ENCODE assay signal across 21 mouse cellular contexts in the genomic region with DNA sequence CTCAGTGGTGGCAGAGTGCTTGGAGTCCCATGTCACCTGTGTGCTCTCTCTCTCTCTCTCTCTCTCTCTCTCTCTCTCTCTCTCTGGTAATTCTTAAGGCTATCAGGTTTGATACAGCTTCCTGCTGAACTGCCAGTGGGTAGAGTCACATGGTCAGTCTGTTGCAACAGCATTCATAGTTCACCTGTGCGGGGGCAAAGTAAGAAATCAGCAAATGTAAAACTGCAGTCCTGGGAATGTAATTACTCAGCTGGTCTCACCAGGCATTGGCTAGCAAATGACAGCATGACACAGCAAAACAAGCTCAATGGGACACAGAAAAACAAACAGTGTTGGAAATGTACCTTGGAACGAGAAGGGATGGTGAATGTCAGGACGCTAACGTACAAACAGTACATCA.
DNase-seq lines count a peak whose midpoint lies in the region; ATAC-seq and TF ChIP-seq lines count a peak whose summit lies in the region.
"Had no signal": no experiment of that assay in that cellular context is flagged by ENCODE, and none has a peak within 500 bp of the region (broad histone marks: within the 10 kb centered on the region; RNA-seq: fewer than 3 reads in every experiment).

No protein-coding gene starts in this region.

- no peak overlapping the region for H3K9ac ChIP-seq in kidney, postnatal 0 days (ENCODE audit: low read depth, low read length)
- no peak overlapping the region for H3K9ac ChIP-seq in liver, adult 2 months (ENCODE audit: low read depth, low read length)
- H3K9ac ChIP-seq in liver, embryonic 11.5 days (ENCODE audit: low read depth, low read length) = no peak overlapping the region
- no peak overlapping the region for H3K9ac ChIP-seq in intestine, embryonic 16.5 days (ENCODE audit: low read depth, low read length)
- H3K9ac ChIP-seq in liver, postnatal 0 days (replicated peaks) = no peak overlapping the region
- H3K9ac ChIP-seq: embryonic facial prominence, embryonic 13.5 days; forebrain, embryonic 13.5 days; forebrain, postnatal 0 days had no signal

- peak; percentile 14 for DNase-seq in kidney, postnatal 0 days (ENCODE audit: low spot score)
- no peak for DNase-seq in kidney, adult 18-20 months
- DNase-seq in liver, adult 2 months (ENCODE audit: extremely low read depth, low read depth, low spot score) = peak; percentile 83
- DNase-seq in liver, embryonic 11.5 days (ENCODE audit: low spot score) = no peak
- peak; percentile 30 for DNase-seq in liver, postnatal 0 days
- DNase-seq in thymus, adult 2 months = no peak
- DNase-seq: adrenal gland, postnatal 14 days; cerebellum, adult 18-20 months; cerebellum, adult 9-11 months; cerebellum, postnatal 36 days; forebrain, postnatal 0 days; gastrocnemius, postnatal 14 days; heart, adult 2 months had no signal

- H3K4me1 ChIP-seq in kidney, postnatal 0 days (replicated peaks; ENCODE audit: insufficient read depth, low read length) = no peaks in the 10 kb centered on the region
- H3K4me1 ChIP-seq in liver, adult 2 months (ENCODE audit: control insufficient read depth, insufficient read depth, low read length) = peaks cover 5% of the 10 kb centered on the region
- no peaks in the 10 kb centered on the region for H3K4me1 ChIP-seq in liver, embryonic 11.5 days (replicated peaks; ENCODE audit: control insufficient read depth, insufficient read depth, low read length)
- no peaks in the 10 kb centered on the region for H3K4me1 ChIP-seq in intestine, embryonic 16.5 days (ENCODE audit: control insufficient read depth, insufficient read depth, low read length)
- no peaks in the 10 kb centered on the region for H3K4me1 ChIP-seq in liver, postnatal 0 days (ENCODE audit: insufficient read depth)
- H3K4me1 ChIP-seq in thymus, adult 2 months (replicated peaks; ENCODE audit: control insufficient read depth, insufficient read depth, low read length) = no peaks in the 10 kb centered on the region
- H3K4me1 ChIP-seq: embryonic facial prominence, embryonic 13.5 days; forebrain, embryonic 13.5 days; hindbrain, embryonic 10.5 days had no signal

- H3K4me2 ChIP-seq in kidney, postnatal 0 days (ENCODE audit: low read length) = no peak overlapping the region
- H3K4me2 ChIP-seq in liver, embryonic 11.5 days = no peak overlapping the region
- no peak overlapping the region for H3K4me2 ChIP-seq in intestine, embryonic 16.5 days (ENCODE audit: low read depth, low read length)
- no peak overlapping the region for H3K4me2 ChIP-seq in liver, postnatal 0 days (ENCODE audit: low read depth, low read length)
- H3K4me2 ChIP-seq: embryonic facial prominence, embryonic 13.5 days; forebrain, embryonic 13.5 days; heart, embryonic 11.5 days had no signal

- ATAC-seq in kidney, postnatal 0 days (replicated peaks; ENCODE audit: low FRiP score, low read depth) = peak; percentile 77
- no peak for ATAC-seq in liver, embryonic 11.5 days (replicated peaks; ENCODE audit: low FRiP score)
- peak; percentile 97 for ATAC-seq in intestine, embryonic 16.5 days
- ATAC-seq in liver, postnatal 0 days = peak; percentile 96
- ATAC-seq: activated CD4-positive, CD25-positive, alpha-beta regulatory T cell, adult 4 months; forebrain, embryonic 13.5 days; forebrain, postnatal 0 days; Patski had no signal

- no peaks in the 10 kb centered on the region for H3K9me3 ChIP-seq in kidney, postnatal 0 days (replicated peaks; ENCODE audit: low read length)
- H3K9me3 ChIP-seq in liver, embryonic 11.5 days (ENCODE audit: control insufficient read depth, low read length) = no peaks in the 10 kb centered on the region
- H3K9me3 ChIP-seq in intestine, embryonic 16.5 days (ENCODE audit: control insufficient read depth, low read length) = no peaks in the 10 kb centered on the region
- H3K9me3 ChIP-seq in liver, postnatal 0 days (ENCODE audit: low read length) = no peaks in the 10 kb centered on the region
- H3K9me3 ChIP-seq: embryonic facial prominence, embryonic 13.5 days; forebrain, embryonic 13.5 days; hindbrain, embryonic 10.5 days had no signal

- H3K79me2 ChIP-seq in liver, adult 2 months (ENCODE audit: control insufficient read depth, insufficient read depth, low read length) = no peaks in the 10 kb centered on the region

- TF ChIP-seq CTCF in kidney, postnatal 0 days (IDR thresholded peaks at IDR 0.05; ENCODE audit: low read depth) = no peak
- no peak for TF ChIP-seq CTCF in liver, adult 2 months (IDR thresholded peaks at IDR 0.05; ENCODE audit: low read depth, low read length)
- no peak for TF ChIP-seq CTCF in liver, postnatal 0 days (IDR thresholded peaks at IDR 0.05; ENCODE audit: low read depth)
- TF ChIP-seq CTCF in thymus, adult 2 months (IDR thresholded peaks at IDR 0.05; ENCODE audit: borderline replicate concordance, control insufficient read depth, extremely low read depth, insufficient read depth, low read length, poor library complexity) = no peak

- no peak overlapping the region for H3K4me3 ChIP-seq in kidney, postnatal 0 days (replicated peaks; ENCODE audit: low read depth, low read length)
- H3K4me3 ChIP-seq in liver, adult 2 months (ENCODE audit: insufficient read depth, low read depth, low read length) = no peak overlapping the region
- H3K4me3 ChIP-seq in liver, embryonic 11.5 days (ENCODE audit: low read depth, low read length) = no peak overlapping the region
- no peak overlapping the region for H3K4me3 ChIP-seq in intestine, embryonic 16.5 days (ENCODE audit: low read length)
- H3K4me3 ChIP-seq in liver, postnatal 0 days (ENCODE audit: low read depth, low read length) = no peak overlapping the region
- H3K4me3 ChIP-seq in thymus, adult 2 months (ENCODE audit: control insufficient read depth, insufficient read depth, low read length) = no peak overlapping the region
- H3K4me3 ChIP-seq: embryonic facial prominence, embryonic 13.5 days; forebrain, embryonic 13.5 days; heart, adult 2 months; hindbrain, embryonic 10.5 days had no signal

- TF ChIP-seq EP300 in liver, postnatal 0 days (IDR thresholded peaks at IDR 0.05; ENCODE audit: low read depth) = no peak

- no peaks in the 10 kb centered on the region for H3K36me3 ChIP-seq in kidney, postnatal 0 days (ENCODE audit: insufficient read depth, low read length)
- H3K36me3 ChIP-seq in liver, adult 2 months (ENCODE audit: control insufficient read depth, insufficient read depth, low read length) = no peaks in the 10 kb centered on the region
- no peaks in the 10 kb centered on the region for H3K36me3 ChIP-seq in liver, embryonic 11.5 days (ENCODE audit: control insufficient read depth, insufficient read depth, low read length)
- H3K36me3 ChIP-seq in intestine, embryonic 16.5 days (ENCODE audit: control insufficient read depth, insufficient read depth, low read length) = no peaks in the 10 kb centered on the region
- H3K36me3 ChIP-seq in liver, postnatal 0 days (replicated peaks; ENCODE audit: insufficient read depth, low read length) = no peaks in the 10 kb centered on the region
- no peaks in the 10 kb centered on the region for H3K36me3 ChIP-seq in thymus, adult 2 months (ENCODE audit: control insufficient read depth, insufficient read depth, low read length)
- H3K36me3 ChIP-seq: embryonic facial prominence, embryonic 13.5 days; hindbrain, embryonic 10.5 days had no signal

- no peaks in the 10 kb centered on the region for H3K27me3 ChIP-seq in kidney, postnatal 0 days (ENCODE audit: insufficient read depth, low read length)
- H3K27me3 ChIP-seq in liver, adult 2 months (ENCODE audit: control insufficient read depth, insufficient read depth, low read length) = no peaks in the 10 kb centered on the region
- H3K27me3 ChIP-seq in liver, embryonic 11.5 days (replicated peaks; ENCODE audit: control insufficient read depth, insufficient read depth, low read length) = no peaks in the 10 kb centered on the region
- H3K27me3 ChIP-seq in intestine, embryonic 16.5 days (replicated peaks; ENCODE audit: control insufficient read depth, insufficient read depth, low read length) = no peaks in the 10 kb centered on the region
- H3K27me3 ChIP-seq in liver, postnatal 0 days (ENCODE audit: insufficient read depth, low read length) = no peaks in the 10 kb centered on the region
- no peaks in the 10 kb centered on the region for H3K27me3 ChIP-seq in thymus, adult 2 months (ENCODE audit: control insufficient read depth, insufficient read depth, low read length)
- H3K27me3 ChIP-seq: CH12.LX; embryonic facial prominence, embryonic 13.5 days; forebrain, embryonic 13.5 days; Patski had no signal

- no peak overlapping the region for H3K27ac ChIP-seq in kidney, postnatal 0 days
- H3K27ac ChIP-seq in liver, adult 2 months (replicated peaks; ENCODE audit: insufficient read depth, low read depth, low read length) = no peak overlapping the region
- no peak overlapping the region for H3K27ac ChIP-seq in liver, embryonic 11.5 days (ENCODE audit: low read depth, low read length)
- no peak overlapping the region for H3K27ac ChIP-seq in intestine, embryonic 16.5 days (ENCODE audit: low read length)
- H3K27ac ChIP-seq in liver, postnatal 0 days (ENCODE audit: low read depth) = peak overlapping the region; percentile 62
- H3K27ac ChIP-seq in thymus, adult 2 months (ENCODE audit: control insufficient read depth, insufficient read depth, low read length) = no peak overlapping the region
- H3K27ac ChIP-seq: embryonic facial prominence, embryonic 13.5 days; forebrain, embryonic 13.5 days; heart, adult 2 months; hindbrain, embryonic 10.5 days had no signal

- no peak for TF ChIP-seq POLR2A in liver, adult 2 months (IDR thresholded peaks at IDR 0.05; ENCODE audit: extremely low read depth, insufficient read depth, low read length)
- no peak for TF ChIP-seq POLR2A in thymus, adult 2 months (IDR thresholded peaks at IDR 0.05; ENCODE audit: control insufficient read depth, extremely low read depth, insufficient read depth, low read length, poor library complexity)

- 72% methylated on average over 4 of the region's 4 CpGs for WGBS in kidney, postnatal 0 days
- WGBS in liver, adult 2 months = 20% methylated on average over 4 of the region's 4 CpGs
- WGBS in liver, embryonic 11.5 days = 83% methylated on average over 4 of the region's 4 CpGs
- 59% methylated on average over 4 of the region's 4 CpGs for WGBS in intestine, embryonic 16.5 days
- WGBS in liver, postnatal 0 days (ENCODE audit: insufficient replicate concordance) = 44% methylated on average over 4 of the region's 4 CpGs
- 82% methylated on average over 4 of the region's 4 CpGs for WGBS in thymus, adult 2 months

Comparison
In these comparisons a context has a peak if more than half of its experiments do, and no peak if none do; other contexts are left out.
1. DNase-seq: peak in kidney, postnatal 0 days (single experiment), liver, adult 2 months (single experiment) and liver, postnatal 0 days (single experiment); none in kidney, adult 18-20 months (single experiment), liver, embryonic 11.5 days (single experiment) and thymus, adult 2 months (single experiment).